Mouse (Mus musculus) liver, postnatal 0 days (tissue): ENCODE measurements around the gene Olfr69.

Source experiments
- CTCF ChIP-seq: sonication (generic); IDR thresholded peaks from 2 replicates; pipeline ENCODE4 v1.5.1; 2016; ENCODE audit warnings: antibody characterized with exemption, low read depth
- EP300 ChIP-seq: IDR thresholded peaks from 2 replicates; pipeline ENCODE4 v1.6.1; 2016; ENCODE audit warnings: antibody characterized with exemption, low read depth, mild to moderate bottlenecking

DNA sequence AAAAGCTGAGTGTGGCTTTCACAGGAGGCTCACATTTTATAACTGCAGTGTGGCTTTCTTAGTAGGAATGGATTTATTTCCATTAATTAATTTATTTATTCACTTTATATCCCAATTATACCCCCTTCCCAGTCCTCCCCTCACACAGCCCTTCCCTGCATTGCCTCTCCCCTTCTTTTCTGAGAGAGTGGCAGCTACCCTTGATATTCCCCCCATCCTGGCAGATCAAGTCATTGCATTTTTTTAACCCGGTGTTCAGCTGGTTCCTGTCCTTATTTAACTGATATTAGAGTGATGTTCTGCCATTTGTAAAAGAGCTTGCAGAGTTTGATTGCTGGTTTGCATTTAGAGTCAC is 38.4 kb upstream of the Olfr69 start:
- no peak for TF ChIP-seq CTCF
- TF ChIP-seq EP300, result no peak; the same call in 1 of the 2 replicates
